Mouse (Mus musculus): ENCODE measurements around the gene Kiss1r. TPM values are rescaled to one million over a fixed set of nuclear protein-coding genes. Genes with fewer than 3 reads are reported as not detected.
A peak's percentile ranks its signal among the peaks of the same experiment; 100 is the strongest.

The Kiss1r gene
- total RNA-seq, 2 experiments from 2014 or later: 0.41 to 0.43 TPM

- no peak for DNase-seq
- intact Hi-C loops (cut with DNase I): loop anchor here (10.0 kb wide), 2 partner anchors 174 to 284 kb away; partner anchors contain the start of genes Atp5d and Ndufs7
Measured at GRCm38 (mm10) chr10:79960671-79961294, 44.0 kb downstream of the Kiss1r start.

GRCm38 (mm10) chr10:79964727-79965126, 48.0 kb downstream of the Kiss1r start:
- no peak for DNase-seq
- intact Hi-C loops (cut with DNase I): loop anchor here (10.0 kb wide), 2 partner anchors 170 to 280 kb away; partner anchors contain the start of genes Atp5d and Ndufs7

GRCm38 (mm10) chr10:79965325-79965724, 48.6 kb downstream of the Kiss1r start:
- intact Hi-C loops (cut with DNase I): loop anchor here (10.0 kb wide), 2 partner anchors 169 to 279 kb away; partner anchors contain the start of genes Atp5d and Ndufs7
- DNase-seq: no peak

- intact Hi-C loops (cut with DNase I): loop anchor here (10.0 kb wide), 2 partner anchors 168 to 278 kb away; partner anchors contain the start of genes Atp5d and Ndufs7
- DNase-seq: peak; percentile 44 to 48
Measured at GRCm38 (mm10) chr10:79966886-79967400, 50.2 kb downstream of the Kiss1r start.

- intact Hi-C loops (cut with DNase I): loop anchor here (10.0 kb wide), 2 partner anchors 167 to 277 kb away; partner anchors contain the start of genes Atp5d and Ndufs7
- no peak for DNase-seq
Measured at GRCm38 (mm10) chr10:79968181-79968580, 51.4 kb downstream of the Kiss1r start.

GRCm38 (mm10) chr10:79969124-79969568, 52.4 kb downstream of the Kiss1r start:
- intact Hi-C loops (cut with DNase I): loop anchor here (10.0 kb wide), 2 partner anchors 166 to 276 kb away; partner anchors contain the start of genes Atp5d and Ndufs7

GRCm38 (mm10) chr10:79970415-79971182, 53.8 kb downstream of the Kiss1r start, which contains the start of gene Grin3b:
Gene Grin3b (plus strand): TSS chr10:79970715.
- DNase-seq: no peak
- intact Hi-C loops (cut with DNase I): no loop called here

More at GRCm38 (mm10) chr10:79969124-79969568, 52.4 kb downstream of the Kiss1r start:
- DNase-seq: no peak

- DNase-seq: no peak
- intact Hi-C loops (cut with DNase I): no loop called here
Measured at GRCm38 (mm10) chr10:79971183-79971497, 54.4 kb downstream of the Kiss1r start.

Other genes starting within 250 kb of the Kiss1r start
- 10 to 100 TPM; 21.7 to 23.0 TPM for gene Tpgs1, start 247.6 kb upstream of the Kiss1r start, total RNA-seq (2021)
- 100 to 1,000 TPM; 158 to 159 TPM for gene Cdc34, start 234.8 kb upstream of the Kiss1r start, total RNA-seq (2021)
- gene Gzmm, start 228.0 kb upstream of the Kiss1r start, total RNA-seq (2021): 1 to 10 TPM; 4.5 to 5.4 TPM
- 1,000 to 10,000 TPM; 1,285 to 1,330 TPM for gene Bsg, start 212.5 kb upstream of the Kiss1r start, total RNA-seq (2021)
- gene Hcn2, start 200.3 kb upstream of the Kiss1r start, total RNA-seq (2021): 10 to 100 TPM; 35.7 to 38.7 TPM
- gene Polrmt, start 170.4 kb upstream of the Kiss1r start, total RNA-seq (2021): 10 to 100 TPM; 45.3 to 46.8 TPM
- gene Fgf22, start 161.9 kb upstream of the Kiss1r start, total RNA-seq (2021): not detected
- gene Rnf126, start 150.0 kb upstream of the Kiss1r start, total RNA-seq (2021): 10 to 100 TPM; 25.9 to 26.7 TPM
- gene Fstl3, start 139.7 kb upstream of the Kiss1r start, total RNA-seq (2021): 1 to 10 TPM; 2.8 to 3.4 TPM
- gene Prss57, start 126.0 kb upstream of the Kiss1r start, total RNA-seq (2021): under 1 TPM in 1 of 2 experiments, not detected in 1; 0.51 TPM
- 10 to 100 TPM; 71.8 to 86.5 TPM for gene Palm, start 123.4 kb upstream of the Kiss1r start, total RNA-seq (2021)
- gene Misp, start 96.0 kb upstream of the Kiss1r start, total RNA-seq (2021): under 1 TPM; 0.26 to 0.54 TPM
- gene Ptbp1, start 62.5 kb upstream of the Kiss1r start, total RNA-seq (2021): 10 to 100 TPM; 82.2 TPM
- under 1 TPM in 1 of 2 experiments, not detected in 1; 0.29 TPM for gene Prtn3, start 42.5 kb upstream of the Kiss1r start, total RNA-seq (2021)
- under 1 TPM; 0.20 to 0.29 TPM for gene Plppr3, start 42.3 kb upstream of the Kiss1r start, total RNA-seq (2021)
- gene Elane, start 30.7 kb upstream of the Kiss1r start, total RNA-seq (2021): not detected
- gene Cfd, start 26.1 kb upstream of the Kiss1r start, total RNA-seq (2021): 10 to 100 TPM; 14.2 to 77.3 TPM
- gene Med16, start 8.0 kb upstream of the Kiss1r start, total RNA-seq (2021): 10 to 100 TPM; 48.3 to 51.5 TPM
- not detected for gene Gm26602, start 6.1 kb upstream of the Kiss1r start, total RNA-seq (2021)
- gene R3hdm4, start 4.2 kb downstream of the Kiss1r start, total RNA-seq (2021): 10 to 100 TPM; 81.8 to 93.4 TPM
- 1 to 10 TPM; 2.2 to 2.6 TPM for gene Arid3a, start 10.1 kb downstream of the Kiss1r start, total RNA-seq (2021)
- 10 to 100 TPM; 21.7 to 24.0 TPM for gene Wdr18, start 43.2 kb downstream of the Kiss1r start, total RNA-seq (2021)
- under 1 TPM; 0.10 to 0.19 TPM for gene Grin3b, start 53.7 kb downstream of the Kiss1r start, total RNA-seq (2021)
- 100 to 1,000 TPM; 124 to 125 TPM for gene Tmem259, start 67.4 kb downstream of the Kiss1r start, total RNA-seq (2021)
- 10 to 100 TPM; 36.2 to 45.9 TPM for gene Cnn2, start 71.6 kb downstream of the Kiss1r start, total RNA-seq (2021)
- gene Abca7, start 79.5 kb downstream of the Kiss1r start, total RNA-seq (2021): 1 to 10 TPM; 7.0 to 8.5 TPM
- 10 to 100 TPM in 1 of 2 experiments, 1 to 10 TPM in 1; 4.9 to 11.3 TPM for gene Arhgap45, start 99.7 kb downstream of the Kiss1r start, total RNA-seq (2021)
- gene Polr2e, start 122.8 kb downstream of the Kiss1r start, total RNA-seq (2021): 10 to 100 TPM; 68.6 to 73.5 TPM
- 100 to 1,000 TPM; 636 to 681 TPM for gene Gpx4, start 130.2 kb downstream of the Kiss1r start, total RNA-seq (2021)
- 10 to 100 TPM; 13.5 to 14.0 TPM for gene Sbno2, start 188.6 kb downstream of the Kiss1r start, total RNA-seq (2021)
- 100 to 1,000 TPM; 105 to 118 TPM for gene Stk11, start 198.8 kb downstream of the Kiss1r start, total RNA-seq (2021)
- 1,000 to 10,000 TPM; 1,168 to 1,183 TPM for gene Atp5d, start 221.7 kb downstream of the Kiss1r start, total RNA-seq (2021)
- 1 to 10 TPM; 3.0 to 3.3 TPM for gene Cbarp, start 223.9 kb downstream of the Kiss1r start, total RNA-seq (2021)
- gene Midn, start 231.3 kb downstream of the Kiss1r start, total RNA-seq (2021): 100 to 1,000 TPM; 158 to 178 TPM
- 10 to 100 TPM; 40.4 to 64.3 TPM for gene Cirbp, start 249.0 kb downstream of the Kiss1r start, total RNA-seq (2021)